Mouse (Mus musculus): ENCODE measurements around the gene Kif5a. TPM values are rescaled to one million over a fixed set of nuclear protein-coding genes. Genes with fewer than 3 reads are reported as not detected.

Kif5a gene
- total RNA-seq, 1 experiment, result 6.2 TPM

DNA sequence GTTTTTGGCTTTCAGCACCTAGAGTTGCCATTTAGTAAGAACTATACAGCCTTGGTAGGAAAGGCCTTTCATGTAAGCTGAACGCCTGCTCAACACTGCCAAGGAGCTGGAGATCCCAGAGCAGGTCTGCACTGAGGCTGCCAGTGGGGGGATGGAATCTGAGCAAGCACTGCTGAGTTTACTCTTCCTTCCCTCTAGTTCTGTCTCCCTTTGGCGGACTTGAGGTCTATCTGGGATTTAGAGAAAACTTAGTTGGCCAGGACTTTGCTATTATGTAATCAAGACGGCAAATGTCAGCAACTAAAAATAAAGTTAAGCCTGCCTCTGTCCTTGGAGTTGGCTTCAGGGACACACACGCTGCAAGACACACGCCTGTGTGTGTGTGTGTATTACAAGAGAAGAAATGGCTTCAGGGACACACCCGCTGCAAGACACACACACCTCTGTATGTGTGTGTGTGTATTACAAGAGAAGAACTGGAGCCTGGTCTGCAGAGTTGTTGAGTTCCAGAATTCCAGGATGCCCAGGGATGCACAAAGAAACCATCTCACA, 29.9 kb upstream of the Kif5a start:
- peaks cover 34% of the 10 kb centered on the region for H3K36me3 ChIP-seq (ENCODE audit: control insufficient read depth, insufficient read depth, low read length, poor library complexity, severe bottlenecking)
- DNase-seq (ENCODE audit: low read depth, low spot score), result no peak
- TF ChIP-seq CHD2 (IDR thresholded peaks at IDR 0.05; ENCODE audit: low read depth, low read length), result no peak
- TF ChIP-seq MAFK (IDR thresholded peaks at IDR 0.05; ENCODE audit: insufficient read depth, low read depth, low read length), result no peak
- no peak for TF ChIP-seq ZNF384 (IDR thresholded peaks at IDR 0.05; ENCODE audit: low read depth, low read length)
- H3K9me3 ChIP-seq (ENCODE audit: control insufficient read depth, insufficient read depth, low read depth, low read length), result no peaks in the 10 kb centered on the region
- no peak overlapping the region for H3K9ac ChIP-seq (ENCODE audit: insufficient read depth, low read depth, low read length, poor library complexity, severe bottlenecking)
- peaks cover 2 to 8% of the 10 kb centered on the region in 2 experiments; a peak in 3 of 4 replicates for H3K4me1 ChIP-seq (ENCODE audit: control insufficient read depth in 2 of 2, insufficient read depth in 2 of 2, low read length in 2 of 2, poor library complexity in 1 of 2)
- H3K27ac ChIP-seq (ENCODE audit: insufficient read depth, low read depth, low read length, poor library complexity, severe bottlenecking), result no peak overlapping the region
- no peak overlapping the region for H3K4me3 ChIP-seq (ENCODE audit: insufficient read depth in 1 of 2, low read depth in 1 of 2, low read length in 2 of 2, poor library complexity in 1 of 2, severe bottlenecking in 1 of 2)
- in situ Hi-C loops (cut with MboI; ENCODE audit: low sequenced_read_pairs in 2 of 2, unreplicated experiment in 2 of 2), result no loop called here

DNA sequence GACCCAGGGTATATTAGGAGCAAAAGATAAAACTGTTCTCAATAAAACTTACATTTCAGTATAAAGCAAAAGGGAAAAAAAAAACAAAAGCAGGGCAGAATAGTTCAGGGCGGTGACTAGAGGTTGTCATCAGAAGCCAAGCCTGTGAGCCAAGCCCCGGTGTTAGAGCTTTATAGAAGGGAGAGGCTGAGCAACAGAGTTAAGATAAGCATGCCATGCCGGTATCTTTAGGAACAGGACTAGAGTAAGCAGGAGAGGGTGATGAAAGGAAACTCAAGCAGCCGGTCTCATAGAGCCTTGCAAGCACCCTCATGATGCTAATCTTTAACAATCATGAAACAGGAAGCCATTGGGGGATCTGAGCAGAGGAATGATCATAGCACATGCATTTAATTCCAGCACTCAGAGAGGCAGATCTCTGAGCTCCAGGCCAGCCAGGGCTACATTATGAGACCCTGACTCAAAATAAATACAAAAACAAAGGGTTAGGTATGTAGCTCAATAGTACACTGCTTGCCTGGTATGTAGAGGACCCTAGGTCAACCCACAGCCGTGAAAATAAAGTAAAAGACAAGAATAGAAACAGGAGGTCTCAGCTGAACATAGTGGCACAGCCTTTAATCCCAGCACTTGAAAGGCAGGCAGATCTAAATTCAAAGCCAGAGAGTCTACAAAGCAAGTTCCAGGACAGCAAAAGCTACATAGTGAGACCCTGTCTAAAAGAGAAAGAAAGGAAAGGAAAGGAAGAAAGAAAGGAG, 28.9 kb upstream of the Kif5a start:
- Histone ChIP-seq H3K4me1 (ENCODE audit: control insufficient read depth in 2 of 2, insufficient read depth in 2 of 2, low read length in 2 of 2, poor library complexity in 1 of 2) (peaks cover 4 to 15% of the 10 kb centered on the region in 2 experiments), H3K36me3 (ENCODE audit: control insufficient read depth, insufficient read depth, low read length, poor library complexity, severe bottlenecking) (peaks cover 30% of the 10 kb centered on the region)

GRCm38 (mm10) chr10:127290930-127291880, 28.1 kb upstream of the Kif5a start:
- TF ChIP-seq ZC3H11A (IDR thresholded peaks at IDR 0.05; ENCODE audit: borderline replicate concordance, low read depth, low read length), result no peak
- in situ Hi-C loops (cut with MboI; ENCODE audit: low sequenced_read_pairs in 2 of 2, unreplicated experiment in 2 of 2), result no loop called here
- Histone ChIP-seq H3K9me3 (ENCODE audit: control insufficient read depth, insufficient read depth, low read depth, low read length) (no peaks in the 10 kb centered on the region), H3K4me1 (ENCODE audit: control insufficient read depth in 2 of 2, insufficient read depth in 2 of 2, low read length in 2 of 2, poor library complexity in 1 of 2) (peaks cover 6 to 24% of the 10 kb centered on the region in 2 experiments), H3K36me3 (ENCODE audit: control insufficient read depth, insufficient read depth, low read length, poor library complexity, severe bottlenecking) (peaks cover 34% of the 10 kb centered on the region), H3K9ac (ENCODE audit: insufficient read depth, low read depth, low read length, poor library complexity, severe bottlenecking) (peak overlapping the region; percentile 79), H3K27ac (ENCODE audit: insufficient read depth, low read depth, low read length, poor library complexity, severe bottlenecking) (peak overlapping the region; percentile 77), H3K4me3 (ENCODE audit: insufficient read depth in 1 of 2, low read depth in 1 of 2, low read length in 2 of 2, poor library complexity in 1 of 2, severe bottlenecking in 1 of 2) (peak overlapping the region; percentile 71 to 78)
- DNase-seq (ENCODE audit: low read depth, low spot score), result no peak

More for the DNA sequence above, 28.9 kb upstream of the Kif5a start:
- TF ChIP-seq ZNF384 (IDR thresholded peaks at IDR 0.05; ENCODE audit: low read depth, low read length) (no peak), ZC3H11A (IDR thresholded peaks at IDR 0.05; ENCODE audit: borderline replicate concordance, low read depth, low read length) (no peak), MAFK (IDR thresholded peaks at IDR 0.05; ENCODE audit: insufficient read depth, low read depth, low read length) (no peak), CHD2 (IDR thresholded peaks at IDR 0.05; ENCODE audit: low read depth, low read length) (no peak), HCFC1 (IDR thresholded peaks at IDR 0.05; ENCODE audit: borderline replicate concordance, insufficient read depth, low read length) (no peak)
- in situ Hi-C loops (cut with MboI; ENCODE audit: low sequenced_read_pairs in 2 of 2, unreplicated experiment in 2 of 2), result no loop called here
- H3K27ac ChIP-seq (ENCODE audit: insufficient read depth, low read depth, low read length, poor library complexity, severe bottlenecking), result no peak overlapping the region
- H3K9ac ChIP-seq (ENCODE audit: insufficient read depth, low read depth, low read length, poor library complexity, severe bottlenecking), result no peak overlapping the region
- no peak for DNase-seq (ENCODE audit: low read depth, low spot score)
- H3K4me3 ChIP-seq (ENCODE audit: insufficient read depth in 1 of 2, low read depth in 1 of 2, low read length in 2 of 2, poor library complexity in 1 of 2, severe bottlenecking in 1 of 2), result peak overlapping the region in 1 of 2 experiments; percentile 71; a peak in 2 of 4 replicates
- H3K9me3 ChIP-seq (ENCODE audit: control insufficient read depth, insufficient read depth, low read depth, low read length), result no peaks in the 10 kb centered on the region

- peak overlapping the region; percentile 79 for H3K9ac ChIP-seq (ENCODE audit: insufficient read depth, low read depth, low read length, poor library complexity, severe bottlenecking)
- H3K4me3 ChIP-seq (ENCODE audit: insufficient read depth in 1 of 2, low read depth in 1 of 2, low read length in 2 of 2, poor library complexity in 1 of 2, severe bottlenecking in 1 of 2), result peak overlapping the region; percentile 78 to 89
- in situ Hi-C loops (cut with MboI; ENCODE audit: low sequenced_read_pairs in 2 of 2, unreplicated experiment in 2 of 2), result no loop called here
- peaks cover 32% of the 10 kb centered on the region for H3K36me3 ChIP-seq (ENCODE audit: control insufficient read depth, insufficient read depth, low read length, poor library complexity, severe bottlenecking)
- TF ChIP-seq HCFC1 (IDR thresholded peaks at IDR 0.05; ENCODE audit: borderline replicate concordance, insufficient read depth, low read length), result peak; percentile 62
- no peak for TF ChIP-seq MAFK (IDR thresholded peaks at IDR 0.05; ENCODE audit: insufficient read depth, low read depth, low read length)
- no peaks in the 10 kb centered on the region for H3K9me3 ChIP-seq (ENCODE audit: control insufficient read depth, insufficient read depth, low read depth, low read length)
- H3K27ac ChIP-seq (ENCODE audit: insufficient read depth, low read depth, low read length, poor library complexity, severe bottlenecking), result peak overlapping the region; percentile 95
- peak; percentile 100 for DNase-seq (ENCODE audit: low read depth, low spot score)
- H3K4me1 ChIP-seq (ENCODE audit: control insufficient read depth in 2 of 2, insufficient read depth in 2 of 2, low read length in 2 of 2, poor library complexity in 1 of 2), result peaks cover 6 to 27% of the 10 kb centered on the region in 2 experiments
Observed at GRCm38 (mm10) chr10:127290307-127290929, 27.3 kb upstream of the Kif5a start.

All from ES-E14 (cell line).